Mouse (Mus musculus) spleen, postnatal 0 days (tissue): Measurements from ENCODE around the gene Smc4. TPM values are rescaled to one million over a fixed set of nuclear protein-coding genes. Genes with fewer than 3 reads are reported as not detected.
A peak's percentile ranks its signal among the peaks of the same experiment; 100 is the strongest.

ENCODE experiments used
- microRNA counts: library from miRNA; unstranded; fragments of <30 nt; microRNA quantifications from one replicate; lab custom pipeline; 2015
- polyA plus RNA-seq: library from polyadenylated mRNA; unstranded; fragments of >200 nt; fragmentation: Nextera tagmentation; extraction: Ambion mirVana; gene quantifications from 2 replicates; pipeline ENCODE4 v1.2.1, GENCODE M21; 2015

Gene Smc4
- 226 and 236 TPM in 2 replicates for polyA plus RNA-seq

DNA sequence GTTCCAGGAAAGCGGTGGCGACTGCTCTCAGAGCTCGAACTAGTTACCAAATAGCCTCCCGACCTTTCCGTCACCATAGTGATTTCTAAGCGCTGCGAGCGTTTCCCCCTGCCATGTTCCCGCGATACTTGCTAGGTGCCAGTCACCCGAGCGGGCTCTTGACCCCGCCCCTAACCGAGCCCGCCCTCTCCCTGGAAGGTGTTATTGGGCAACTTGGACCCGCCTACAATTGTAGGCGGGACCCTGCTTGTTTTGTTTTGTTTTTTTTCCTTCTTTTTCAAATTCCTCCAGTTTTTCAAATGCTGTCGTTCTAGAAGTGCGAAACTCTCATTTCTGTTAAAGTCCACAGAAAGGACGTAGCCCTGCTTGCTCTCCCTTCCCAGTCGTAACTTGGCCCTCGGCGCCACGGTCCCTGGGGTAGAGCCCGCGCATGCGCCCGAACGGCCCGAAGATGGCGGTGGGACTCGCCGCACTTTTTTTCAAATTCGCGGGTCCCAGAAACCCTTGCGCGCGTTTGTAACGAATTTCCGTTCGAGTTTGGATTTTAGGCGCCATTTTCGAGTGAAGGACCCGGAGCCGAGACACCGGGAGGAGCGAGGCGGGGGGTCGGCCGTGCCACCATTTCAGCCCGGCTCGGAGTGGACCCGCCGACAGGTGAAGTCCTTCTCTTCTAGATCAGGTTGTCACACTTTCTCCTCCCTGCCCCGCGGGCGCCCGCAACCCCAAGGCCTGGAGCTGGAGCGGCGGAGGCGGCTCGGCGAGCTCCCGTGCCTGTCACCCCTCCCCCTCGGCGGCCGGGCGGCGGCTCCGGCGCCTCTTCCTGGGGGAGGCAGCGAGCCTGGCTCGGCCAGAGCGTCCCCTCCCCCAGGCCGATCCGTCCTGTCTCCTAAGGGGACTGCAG, at the start of gene Smc4, which contains the start of gene Ift80:
Gene Smc4 (plus strand): TSS at position 302 of the 901 bp plus-strand sequence.
Gene Ift80 (minus strand): TSS at position 134 of the 901 bp plus-strand sequence.

DNA sequence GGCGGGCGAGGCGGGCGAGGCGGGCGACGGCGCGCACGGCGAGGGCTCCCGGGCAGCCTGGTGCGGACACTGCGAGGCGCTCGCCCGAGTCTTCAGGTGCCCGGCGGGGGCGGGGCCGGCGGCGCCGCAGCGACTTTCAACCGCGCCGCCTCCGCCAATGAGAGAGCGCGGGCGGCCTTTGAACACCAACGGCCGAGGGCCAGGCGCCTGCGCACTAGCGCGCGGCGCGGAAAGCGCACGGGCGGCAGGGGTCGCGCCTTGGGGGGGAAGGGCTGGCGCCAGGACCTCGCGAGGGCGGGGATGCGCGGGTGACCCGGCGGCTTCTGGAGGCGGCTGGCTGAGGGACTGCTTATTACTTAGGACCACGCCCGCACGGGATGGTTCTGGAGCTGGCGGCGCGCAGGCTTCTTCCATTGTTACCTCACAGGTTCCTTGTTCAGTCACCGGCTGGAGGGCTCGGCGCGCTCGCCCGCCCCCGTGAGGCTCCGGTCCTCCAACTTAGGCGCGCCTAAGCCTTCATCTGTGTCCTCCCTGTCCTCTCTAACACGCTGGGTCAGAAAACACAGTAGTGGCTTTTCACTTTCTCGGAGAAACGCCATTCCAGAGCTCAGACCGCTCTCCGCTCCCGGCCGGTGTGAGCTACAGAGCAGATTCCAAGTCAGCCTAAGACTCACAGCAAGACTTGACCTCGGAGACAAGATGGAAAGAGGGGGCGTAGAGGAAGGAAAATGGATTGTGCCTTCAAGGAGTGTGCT, 40.3 kb downstream of the Smc4 start, which contains the start of gene Trim59:
Gene Trim59 (minus strand): TSS at position 111 of the 755 bp plus-strand sequence.

MicroRNAs encoded within 50 kb of the gene (microRNA counts, 519-probe panel; counts per million panel counts)
- microRNA mmu-miR-15b (lab: Ali Mortazavi, UCI) = 9,972 counts per million, percentile 95 among the panel's probes with 10 or more counts

Other genes with a start within 250 kb of the Smc4 start
- 0.38 TPM in 2 replicates for gene 1110032F04Rik, start 135.2 kb upstream of the Smc4 start, polyA plus RNA-seq
- 9.0 and 9.2 TPM in 2 replicates for gene Ift80, start 168 bp upstream of the Smc4 start, polyA plus RNA-seq
- gene Trim59, start 40.0 kb downstream of the Smc4 start, polyA plus RNA-seq = 122 and 149 TPM in 2 replicates
- 18.5 and 19.7 TPM in 2 replicates for gene Kpna4, start 122.4 kb downstream of the Smc4 start, polyA plus RNA-seq
- gene Arl14, start 217.7 kb downstream of the Smc4 start, polyA plus RNA-seq = not detected in 2 replicates